Mouse (Mus musculus) heart, embryonic 11.5 days (tissue): ENCODE data around the gene Tkt. TPM values are rescaled to one million over a fixed set of nuclear protein-coding genes. Genes with fewer than 3 reads are reported as not detected.
"Not testable (repeated sequence)": the region's sequence is repeated elsewhere in the genome, so short reads cannot be mapped to it uniquely, and the experiment has no call there.

ENCODE experiments used
- ATAC-seq: fragments of 200-750 bp; cut with Nextera tagmentation; replicated peaks from 2 replicates; pipeline ENCODE4 v1.8.0; 2017; ENCODE audit warnings: moderate library complexity; ENCODE audit not compliant: insufficient number of reproducible peaks, low FRiP score, low TSS enrichment
- H3K27ac ChIP-seq: fragments of 300-500 bp; sonication (generic); 2 replicates; pipeline ENCODE4 v1.5.1; 2014; ENCODE audit warnings: mild to moderate bottlenecking, low read depth, low read length
- H3K27me3 ChIP-seq: fragments of 300-500 bp; sonication (generic); 2 replicates; pipeline ENCODE4 v1.6.1; 2014; ENCODE audit warnings: mild to moderate bottlenecking, low read length, mixed read lengths; ENCODE audit not compliant: control insufficient read depth, insufficient read depth
- H3K36me3 ChIP-seq: fragments of 300-500 bp; sonication (generic); 2 replicates; pipeline ENCODE4 v1.6.1; 2014; ENCODE audit warnings: mild to moderate bottlenecking, low read length, moderate library complexity, mixed read lengths; ENCODE audit not compliant: control insufficient read depth, insufficient read depth
- H3K4me1 ChIP-seq: fragments of 300-500 bp; sonication (generic); 2 replicates; pipeline ENCODE4 v1.6.1; 2014; ENCODE audit warnings: low read length; ENCODE audit not compliant: control insufficient read depth, insufficient read depth
- H3K4me2 ChIP-seq: fragments of 300-500 bp; sonication (generic); 2 replicates; pipeline ENCODE4 v1.6.1; 2014; ENCODE audit warnings: mild to moderate bottlenecking, moderate library complexity
- H3K4me3 ChIP-seq: fragments of 300-500 bp; sonication (generic); 2 replicates; pipeline ENCODE4 v1.5.1; 2014; ENCODE audit warnings: low read depth, low read length
- H3K9ac ChIP-seq: fragments of 300-500 bp; sonication (generic); 2 replicates; pipeline ENCODE4 v1.6.1; 2014; ENCODE audit warnings: mild to moderate bottlenecking, low read depth, low read length, moderate library complexity
- H3K9me3 ChIP-seq: fragments of 300-500 bp; sonication (generic); replicated peaks from 2 replicates; pipeline ENCODE4 v1.6.1; 2016; ENCODE audit warnings: low read length; ENCODE audit not compliant: control insufficient read depth
- WGBS: fragments of 180-500 bp; shearing (Covaris S2); extraction: QIAGEN DNeasy Blood & Tissue Kit; methylation state at CpG from one replicate; pipeline ENCODE4 v1.1.7; 2014; ENCODE audit not compliant: insufficient replicate concordance; 5-methylcytosine and 5-hydroxymethylcytosine counted together
- polyA plus RNA-seq: library from polyadenylated mRNA; unstranded; fragments of >200 nt; fragmentation: Nextera tagmentation; extraction: Ambion mirVana; gene quantifications from 2 replicates; pipeline ENCODE4 v1.2.1, GENCODE M21; 2014

Tkt gene
- polyA plus RNA-seq, 1 experiment from 2014 or later = 38.6 TPM

GRCm38 (mm10) chr14:30572253-30572652 is 24.1 kb downstream of the Tkt start:
- Histone ChIP-seq H3K4me3 (no peak overlapping the region), H3K27me3 (no peaks in the 10 kb centered on the region), H3K36me3 (peaks cover 56% of the 10 kb centered on the region), H3K4me1 (peaks cover 3% of the 10 kb centered on the region), H3K9ac (no peak overlapping the region), H3K27ac (no peak overlapping the region), H3K4me2 (no peak overlapping the region), H3K9me3 (no peaks in the 10 kb centered on the region)
- WGBS = 81% methylated on average over 10 of the region's 10 CpGs
- ATAC-seq = no peak

DNA sequence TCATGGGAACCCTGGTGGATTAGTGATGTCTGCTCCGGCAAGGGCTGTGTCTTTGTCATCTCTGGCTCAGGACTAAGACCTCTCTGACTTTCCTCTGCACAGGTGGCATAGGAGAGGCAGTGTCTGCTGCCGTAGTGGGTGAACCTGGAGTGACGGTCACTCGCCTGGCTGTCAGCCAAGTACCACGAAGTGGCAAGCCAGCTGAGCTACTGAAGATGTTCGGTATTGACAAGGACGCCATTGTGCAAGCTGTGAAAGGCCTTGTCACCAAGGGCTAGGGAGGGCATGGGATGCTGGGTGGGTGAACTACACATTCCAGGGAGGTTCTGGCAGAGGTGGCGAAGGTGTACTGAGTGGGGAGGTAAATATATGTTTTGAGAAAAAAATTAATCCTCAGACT is 25.1 kb downstream of the Tkt start:
- 71% methylated on average over 8 of the region's 8 CpGs for WGBS

DNA sequence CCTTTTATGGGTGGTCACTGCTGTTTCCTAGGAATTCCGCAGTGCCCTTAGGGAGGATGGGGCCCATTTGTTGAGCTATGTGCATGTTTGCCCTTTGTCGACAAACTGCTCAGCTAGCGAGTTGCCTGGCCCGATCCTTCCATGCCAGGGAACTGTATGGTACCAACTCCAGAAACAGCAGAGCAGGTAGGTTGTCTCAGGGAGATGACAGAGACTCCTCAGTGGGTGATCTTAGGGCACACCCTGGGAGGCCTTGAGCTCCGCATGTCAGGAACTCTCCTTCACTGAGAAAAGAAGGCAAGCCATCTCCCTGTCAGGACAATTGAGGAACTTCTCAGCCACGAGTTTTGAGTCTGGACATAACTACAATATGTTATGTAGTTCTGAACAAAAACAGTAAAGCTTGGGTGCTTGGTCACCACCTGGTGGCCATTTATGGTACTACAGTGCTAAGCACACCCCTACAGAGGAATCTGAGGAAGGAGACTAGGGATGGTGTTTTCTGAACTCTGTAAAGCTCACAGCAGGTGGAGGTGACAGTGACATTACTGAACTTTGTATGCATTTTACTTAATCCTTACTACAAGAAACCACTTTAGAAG is 25.9 kb downstream of the Tkt start:
- ATAC-seq = no peak
- Histone ChIP-seq H3K27ac (no peak overlapping the region), H3K27me3 (no peaks in the 10 kb centered on the region), H3K4me1 (peaks cover 3% of the 10 kb centered on the region), H3K4me2 (no peak overlapping the region), H3K9ac (no peak overlapping the region), H3K4me3 (no peak overlapping the region), H3K9me3 (no peaks in the 10 kb centered on the region), H3K36me3 (peaks cover 41% of the 10 kb centered on the region)
- 60% methylated on average over 6 of the region's 6 CpGs for WGBS

More for the DNA sequence above, 25.1 kb downstream of the Tkt start:
- no peaks in the 10 kb centered on the region for H3K27me3 ChIP-seq
- H3K4me3 ChIP-seq = no peak overlapping the region
- no peak overlapping the region for H3K9ac ChIP-seq
- no peaks in the 10 kb centered on the region for H3K9me3 ChIP-seq
- H3K4me1 ChIP-seq = peaks cover 3% of the 10 kb centered on the region
- no peak overlapping the region for H3K27ac ChIP-seq
- no peak for ATAC-seq
- H3K4me2 ChIP-seq = no peak overlapping the region
- peaks cover 49% of the 10 kb centered on the region for H3K36me3 ChIP-seq

- H3K36me3 ChIP-seq = peaks cover 29% of the 10 kb centered on the region
- H3K4me3 ChIP-seq = no peak overlapping the region
- no peaks in the 10 kb centered on the region for H3K27me3 ChIP-seq
- 65% methylated on average over 7 of the region's 7 CpGs for WGBS
- H3K4me2 ChIP-seq = no peak overlapping the region
- no peak for ATAC-seq
- H3K9me3 ChIP-seq = no peaks in the 10 kb centered on the region
- no peak overlapping the region; the same call in 1 of the 2 replicates for H3K27ac ChIP-seq
- H3K4me1 ChIP-seq = peaks cover 3% of the 10 kb centered on the region
- no peak overlapping the region for H3K9ac ChIP-seq
Observed at GRCm38 (mm10) chr14:30575791-30576190, 27.6 kb downstream of the Tkt start.

GRCm38 (mm10) chr14:30576260-30576659 is 28.1 kb downstream of the Tkt start:
- H3K36me3 ChIP-seq = peaks cover 24% of the 10 kb centered on the region
- no peak overlapping the region for H3K4me2 ChIP-seq
- no peaks in the 10 kb centered on the region for H3K27me3 ChIP-seq
- H3K4me3 ChIP-seq = no peak overlapping the region
- 51% methylated on average over 5 of the region's 5 CpGs for WGBS
- no peak for ATAC-seq
- no peak overlapping the region for H3K9ac ChIP-seq
- peaks cover 3% of the 10 kb centered on the region for H3K4me1 ChIP-seq
- H3K9me3 ChIP-seq = no peaks in the 10 kb centered on the region
- H3K27ac ChIP-seq = no peak overlapping the region

DNA sequence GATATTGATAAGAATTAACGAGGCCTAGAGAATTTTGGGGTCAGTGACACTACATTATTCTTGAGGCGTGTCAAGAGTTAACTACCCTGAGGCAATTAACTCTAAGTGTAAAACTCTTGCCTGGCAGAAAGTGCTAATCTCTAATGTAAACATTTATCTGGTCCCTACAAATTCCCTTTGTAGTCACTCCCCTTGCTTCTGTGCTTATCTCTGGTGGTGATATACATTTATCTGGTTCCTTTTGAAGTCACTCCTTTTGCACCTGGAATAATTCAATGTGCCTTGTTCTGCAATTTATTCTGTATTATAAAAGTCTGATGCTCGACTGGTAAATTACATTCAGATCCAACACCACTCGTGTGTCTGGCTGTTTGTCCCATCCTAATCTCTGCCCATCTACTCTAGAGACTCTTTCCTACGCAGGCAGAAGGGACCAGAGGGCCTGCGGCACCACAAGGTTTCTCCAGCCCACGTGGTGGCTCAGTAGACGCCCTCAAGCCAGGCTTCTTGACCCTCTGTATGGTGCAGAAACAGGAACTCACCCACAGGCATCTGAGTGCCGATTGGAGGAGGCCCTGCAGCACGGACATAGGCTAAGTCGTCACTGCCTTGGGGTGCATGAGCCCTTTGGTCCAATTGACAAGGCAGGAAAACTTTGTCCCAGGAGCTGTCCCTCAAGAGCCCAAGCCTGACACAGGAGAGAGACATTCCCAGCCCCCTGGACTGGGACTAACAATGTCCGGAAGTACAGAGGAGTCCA is 29.3 kb downstream of the Tkt start:
- not testable (repeated sequence) for H3K27ac ChIP-seq, H3K27me3 ChIP-seq, H3K9ac ChIP-seq, H3K9me3 ChIP-seq, H3K4me3 ChIP-seq, H3K4me1 ChIP-seq, ATAC-seq
- WGBS = 13% methylated on average over 10 of the region's 12 CpGs
- H3K36me3 ChIP-seq = peaks cover 17% of the 10 kb centered on the region
- H3K4me2 ChIP-seq = peak overlapping the region; percentile 35; the same call in 1 of the 2 replicates

DNA sequence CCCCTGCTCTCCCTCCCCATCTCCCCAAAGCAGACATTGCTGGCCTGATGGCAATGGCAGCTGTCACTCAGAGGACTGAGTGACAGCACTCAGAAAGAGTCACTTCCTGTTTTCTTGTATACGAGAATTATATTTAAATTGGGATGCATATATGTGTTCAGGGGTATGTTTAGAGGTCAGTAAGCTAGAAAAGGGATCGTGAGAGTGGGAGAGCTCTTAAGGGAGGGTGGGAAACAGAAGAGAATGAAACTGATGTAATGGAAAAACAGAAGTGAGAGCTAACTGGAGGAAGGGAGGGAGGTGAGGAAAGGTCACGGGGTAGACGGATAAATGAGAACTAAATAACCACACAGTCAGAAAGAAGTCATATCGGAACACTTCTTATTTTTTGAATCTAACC is 31.0 kb downstream of the Tkt start:
- H3K4me3 ChIP-seq = no peak overlapping the region
- no peak overlapping the region for H3K27ac ChIP-seq
- 50% methylated on average over 5 of the region's 5 CpGs for WGBS
- no peak overlapping the region for H3K9ac ChIP-seq
- H3K9me3 ChIP-seq = no peaks in the 10 kb centered on the region
- H3K4me1 ChIP-seq = peaks cover 3% of the 10 kb centered on the region
- no peak overlapping the region for H3K4me2 ChIP-seq
- no peak for ATAC-seq
- H3K36me3 ChIP-seq = peaks cover 10% of the 10 kb centered on the region
- no peaks in the 10 kb centered on the region for H3K27me3 ChIP-seq

DNA sequence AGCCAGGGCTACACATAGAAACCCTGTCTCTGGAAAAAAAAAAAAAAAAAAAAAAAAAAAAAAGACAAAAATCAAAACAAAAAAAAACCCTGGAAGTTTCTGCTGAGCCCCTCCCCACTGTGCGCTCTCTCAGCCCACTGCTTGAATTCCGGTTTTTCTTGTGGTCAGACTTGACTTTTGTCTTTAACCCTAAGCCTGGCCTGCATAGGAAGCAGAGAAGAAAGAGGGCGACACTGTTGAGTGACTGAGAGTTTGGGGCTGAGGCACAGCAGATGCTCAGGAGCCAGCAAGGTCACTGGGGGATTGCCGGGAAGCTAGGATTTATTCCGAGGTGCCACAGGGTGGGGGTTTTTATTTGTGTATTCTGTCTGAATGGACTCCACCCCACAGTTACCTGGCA is 31.7 kb downstream of the Tkt start:
- peaks cover 9% of the 10 kb centered on the region for H3K36me3 ChIP-seq
- H3K27me3 ChIP-seq = no peaks in the 10 kb centered on the region
- no peak overlapping the region for H3K9ac ChIP-seq
- 34% methylated on average over 5 of the region's 5 CpGs for WGBS
- ATAC-seq = no peak
- no peak overlapping the region for H3K4me2 ChIP-seq
- H3K9me3 ChIP-seq = no peaks in the 10 kb centered on the region
- H3K27ac ChIP-seq = no peak overlapping the region
- H3K4me3 ChIP-seq = no peak overlapping the region
- peaks cover 7% of the 10 kb centered on the region for H3K4me1 ChIP-seq

GRCm38 (mm10) chr14:30581238-30581637 is 33.1 kb downstream of the Tkt start:
- H3K36me3 ChIP-seq = peaks cover 2% of the 10 kb centered on the region; the same call in 1 of the 2 replicates
- H3K27me3 ChIP-seq = no peaks in the 10 kb centered on the region
- no peak overlapping the region for H3K4me2 ChIP-seq
- H3K4me1 ChIP-seq = peaks cover 13% of the 10 kb centered on the region
- 88% methylated on average over 1 of the region's 1 CpGs for WGBS
- no peak overlapping the region for H3K4me3 ChIP-seq
- no peak for ATAC-seq
- H3K9me3 ChIP-seq = no peaks in the 10 kb centered on the region
- H3K27ac ChIP-seq = no peak overlapping the region
- H3K9ac ChIP-seq = no peak overlapping the region
